Mouse (Mus musculus) stomach, postnatal 0 days (tissue): ENCODE results near the gene Hrnr. TPM values are rescaled to one million over a fixed set of nuclear protein-coding genes. Genes with fewer than 3 reads are reported as not detected.

Source experiments
- ATAC-seq: fragments of 200-750 bp; cut with Nextera tagmentation; 2 replicates; pipeline ENCODE4 v1.8.0; 2017; ENCODE audit not compliant: low FRiP score, low TSS enrichment
- DNase-seq: peaks from one replicate; pipeline ENCODE4 v3.0.0-alpha.2; 2016; ENCODE audit warnings: low spot score
- H3K27ac ChIP-seq: fragments of 300-500 bp; sonication (generic); replicated peaks from 2 replicates; pipeline ENCODE4 v1.5.1; 2014; ENCODE audit warnings: mild to moderate bottlenecking, control low read depth
- H3K27me3 ChIP-seq: fragments of 300-500 bp; sonication (generic); 2 replicates; pipeline ENCODE4 v1.6.1; 2014; ENCODE audit warnings: low read length; ENCODE audit not compliant: control insufficient read depth, insufficient read depth
- H3K36me3 ChIP-seq: fragments of 300-500 bp; sonication (generic); 2 replicates; pipeline ENCODE4 v1.6.1; 2014; ENCODE audit warnings: low read length, mixed read lengths; ENCODE audit not compliant: control insufficient read depth, insufficient read depth
- H3K4me1 ChIP-seq: fragments of 300-500 bp; sonication (generic); replicated peaks from 2 replicates; pipeline ENCODE4 v1.6.1; 2014; ENCODE audit warnings: antibody characterized with exemption; ENCODE audit not compliant: control insufficient read depth, insufficient read depth
- H3K4me2 ChIP-seq: fragments of 300-500 bp; sonication (generic); replicated peaks from 2 replicates; pipeline ENCODE4 v1.6.1; 2014; ENCODE audit warnings: low read depth, mild to moderate bottlenecking, control low read depth, moderate library complexity
- H3K4me3 ChIP-seq: fragments of 300-500 bp; sonication (generic); 2 replicates; pipeline ENCODE4 v1.5.1; 2014; ENCODE audit warnings: low read depth, low read length, control low read depth
- H3K9ac ChIP-seq: fragments of 300-500 bp; sonication (generic); 2 replicates; pipeline ENCODE4 v1.6.1; 2014; ENCODE audit warnings: mild to moderate bottlenecking, low read length, control low read depth, mixed read lengths
- H3K9me3 ChIP-seq: fragments of 300-500 bp; sonication (generic); 2 replicates; pipeline ENCODE4 v1.6.1; 2016; ENCODE audit warnings: low read length; ENCODE audit not compliant: control insufficient read depth
- CTCF ChIP-seq: IDR thresholded peaks from 2 replicates; pipeline ENCODE4 v1.5.1; 2016; ENCODE audit warnings: antibody characterized with exemption, low read depth, mild to moderate bottlenecking, moderate library complexity
- EP300 ChIP-seq: optimal IDR thresholded peaks from 2 replicates; pipeline ENCODE3; 2016; ENCODE audit warnings: antibody characterized with exemption
- WGBS: fragments of 180-500 bp; shearing (Covaris S2); extraction: QIAGEN DNeasy Blood & Tissue Kit; methylation state at CpG from one replicate; pipeline ENCODE4 v1.1.7; 2014; 5-methylcytosine and 5-hydroxymethylcytosine counted together
- polyA plus RNA-seq: library from polyadenylated mRNA; unstranded; fragments of >200 nt; fragmentation: Nextera tagmentation; extraction: Ambion mirVana; gene quantifications from 2 replicates; pipeline ENCODE4 v1.2.1, GENCODE M21; 2015

The Hrnr gene
- polyA plus RNA-seq: 60.2 and 63.1 TPM in 2 replicates

GRCm38 (mm10) chr3:93319449-93319848, at the start of gene Hrnr:
Gene Hrnr (plus strand): TSS chr3:93319749.
- no peaks in the 10 kb centered on the region for H3K36me3 ChIP-seq
- WGBS: 61% methylated on average over 2 of the region's 2 CpGs
- TF ChIP-seq CTCF: no peak
- TF ChIP-seq EP300: no peak
- H3K4me1 ChIP-seq: no peaks in the 10 kb centered on the region
- ATAC-seq (no peak), DNase-seq (no peak)
- no peak within 1 kb of the TSS for H3K4me3 ChIP-seq
- no peaks in the 10 kb centered on the region for H3K27me3 ChIP-seq
- H3K9me3 ChIP-seq: no peaks in the 10 kb centered on the region
- H3K9ac ChIP-seq: no peak within 1 kb of the TSS
- no peak within 1 kb of the TSS for H3K27ac ChIP-seq
- H3K4me2 ChIP-seq: no peak within 1 kb of the TSS

GRCm38 (mm10) chr3:93273223-93273622, 46.3 kb upstream of the Hrnr start, which contains the start of gene Flg:
Gene Flg (plus strand): TSS chr3:93273523.
- TF ChIP-seq EP300: no peak
- no peak for TF ChIP-seq CTCF
- no peak for ATAC-seq
- H3K27ac ChIP-seq: no peak within 1 kb of the TSS
- H3K4me2 ChIP-seq: no peak within 1 kb of the TSS
- no peaks in the 10 kb centered on the region for H3K27me3 ChIP-seq
- 65% methylated on average over 2 of the region's 2 CpGs for WGBS
- H3K36me3 ChIP-seq: no peaks in the 10 kb centered on the region
- H3K4me1 ChIP-seq: no peaks in the 10 kb centered on the region
- H3K4me3 ChIP-seq: no peak within 1 kb of the TSS
- DNase-seq: no peak
- H3K9ac ChIP-seq: no peak within 1 kb of the TSS
- H3K9me3 ChIP-seq: no peaks in the 10 kb centered on the region

- ATAC-seq: no peak
- H3K27ac ChIP-seq: no peak overlapping the region
- TF ChIP-seq EP300 (no peak), CTCF (no peak)
- H3K9me3 ChIP-seq: no peaks in the 10 kb centered on the region
- no peak for DNase-seq
- no peaks in the 10 kb centered on the region for H3K36me3 ChIP-seq
- no peak overlapping the region for H3K4me2 ChIP-seq
- no peaks in the 10 kb centered on the region for H3K4me1 ChIP-seq
- H3K27me3 ChIP-seq: no peaks in the 10 kb centered on the region
- H3K4me3 ChIP-seq: no peak overlapping the region
- no peak overlapping the region for H3K9ac ChIP-seq
- WGBS: 69% methylated on average over 2 of the region's 2 CpGs
These were observed 22.0 kb upstream of the Hrnr start for GRCm38 (mm10) chr3:93297542-93297941.

GRCm38 (mm10) chr3:93299832-93300231, 19.7 kb upstream of the Hrnr start:
- no peak overlapping the region for H3K27ac ChIP-seq
- H3K4me3 ChIP-seq: no peak overlapping the region
- H3K27me3 ChIP-seq: no peaks in the 10 kb centered on the region
- ATAC-seq (no peak), DNase-seq (no peak)
- H3K4me2 ChIP-seq: no peak overlapping the region
- H3K9ac ChIP-seq: no peak overlapping the region
- H3K4me1 ChIP-seq: no peaks in the 10 kb centered on the region
- no peaks in the 10 kb centered on the region for H3K36me3 ChIP-seq
- TF ChIP-seq CTCF (no peak), EP300 (no peak)
- H3K9me3 ChIP-seq: no peaks in the 10 kb centered on the region
- 76% methylated on average over 6 of the region's 6 CpGs for WGBS

GRCm38 (mm10) chr3:93301896-93302295, 17.7 kb upstream of the Hrnr start:
- H3K4me3 ChIP-seq: no peak overlapping the region
- no peaks in the 10 kb centered on the region for H3K36me3 ChIP-seq
- no peak for ATAC-seq
- H3K9ac ChIP-seq: no peak overlapping the region
- no peak overlapping the region for H3K4me2 ChIP-seq
- no peak overlapping the region for H3K27ac ChIP-seq
- 43% methylated on average over 3 of the region's 3 CpGs for WGBS
- no peak for DNase-seq
- no peaks in the 10 kb centered on the region for H3K9me3 ChIP-seq
- TF ChIP-seq CTCF: no peak
- no peak for TF ChIP-seq EP300
- H3K4me1 ChIP-seq: no peaks in the 10 kb centered on the region
- H3K27me3 ChIP-seq: no peaks in the 10 kb centered on the region

- no peak for ATAC-seq
These were observed 13.4 kb upstream of the Hrnr start for GRCm38 (mm10) chr3:93306142-93306541.

More at GRCm38 (mm10) chr3:93306142-93306541, 13.4 kb upstream of the Hrnr start:
- H3K4me2 ChIP-seq: no peak overlapping the region
- DNase-seq: no peak
- TF ChIP-seq EP300 (no peak), CTCF (peak; percentile 67)
- 85% methylated on average over 2 of the region's 2 CpGs for WGBS
- no peaks in the 10 kb centered on the region for H3K36me3 ChIP-seq
- no peak overlapping the region for H3K27ac ChIP-seq
- no peak overlapping the region for H3K9ac ChIP-seq
- no peaks in the 10 kb centered on the region for H3K9me3 ChIP-seq
- no peak overlapping the region for H3K4me3 ChIP-seq
- no peaks in the 10 kb centered on the region for H3K27me3 ChIP-seq
- H3K4me1 ChIP-seq: no peaks in the 10 kb centered on the region
